Mouse (Mus musculus): ENCODE data around the gene Capzb. TPM values are rescaled to one million over a fixed set of nuclear protein-coding genes. Genes with fewer than 3 reads are reported as not detected.
A peak's percentile ranks its signal among the peaks of the same experiment; 100 is the strongest.

The Capzb gene
- polyA plus RNA-seq, 1 experiment from 2014 or later = 434 TPM

DNA sequence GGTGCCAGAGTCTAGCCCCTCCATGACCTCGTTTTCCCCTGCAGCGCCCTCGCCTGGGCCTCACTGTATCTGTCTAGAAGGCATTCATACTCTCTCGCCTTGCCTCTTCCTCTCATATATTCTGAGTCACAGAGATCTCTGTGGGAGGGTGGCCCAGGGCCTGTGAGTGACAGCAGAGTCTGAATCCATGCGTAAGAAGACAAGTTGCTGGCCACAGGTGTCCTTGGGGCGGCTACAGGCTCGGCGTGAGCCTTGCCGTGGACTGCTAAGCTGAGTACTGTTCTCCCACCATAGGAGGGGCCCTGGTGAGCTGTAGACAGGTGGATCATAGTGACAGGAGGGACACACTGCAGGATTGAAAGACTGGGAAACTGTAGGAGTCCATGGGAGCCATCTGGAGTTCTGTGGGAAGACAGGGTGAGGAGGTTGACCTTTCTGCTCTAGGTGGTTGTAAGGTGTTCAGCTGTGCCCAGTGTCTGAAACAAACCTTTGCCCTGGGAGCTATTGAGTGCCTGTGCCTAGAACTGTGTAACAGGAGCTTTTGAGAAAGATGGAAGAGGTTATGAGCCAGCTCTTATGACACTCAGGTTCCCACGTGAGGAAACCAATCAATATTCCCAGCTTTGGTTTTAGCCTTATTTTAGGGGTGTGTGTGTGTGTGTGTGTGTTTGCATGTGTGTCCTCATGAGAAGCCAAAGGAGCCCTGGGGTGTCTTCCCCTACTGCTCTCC, 80.4 kb downstream of the Capzb start:
- no peak for ATAC-seq (ENCODE audit: insufficient read depth, low FRiP score)
- Histone ChIP-seq H3K36me3 (ENCODE audit: control insufficient read depth, insufficient read depth, low read length) (no peaks in the 10 kb centered on the region), H3K9me3 (replicated peaks; ENCODE audit: control insufficient read depth, low read length) (no peaks in the 10 kb centered on the region), H3K27me3 (ENCODE audit: control insufficient read depth, insufficient read depth, low read length) (no peaks in the 10 kb centered on the region), H3K27ac (ENCODE audit: low read length) (no peak overlapping the region), H3K4me2 (ENCODE audit: low read depth, low read length) (no peak overlapping the region), H3K9ac (ENCODE audit: low read length) (no peak overlapping the region), H3K4me1 (ENCODE audit: control insufficient read depth, insufficient read depth, low read length) (no peaks in the 10 kb centered on the region), H3K4me3 (replicated peaks; ENCODE audit: low read length) (no peak overlapping the region)
- 88% methylated on average over 10 of the region's 10 CpGs for WGBS

GRCm38 (mm10) chr4:139274573-139274972, 81.9 kb downstream of the Capzb start:
- H3K4me1 ChIP-seq (ENCODE audit: control insufficient read depth, insufficient read depth, low read length) = no peaks in the 10 kb centered on the region
- no peaks in the 10 kb centered on the region for H3K9me3 ChIP-seq (replicated peaks; ENCODE audit: control insufficient read depth, low read length)
- no peak for ATAC-seq (ENCODE audit: insufficient read depth, low FRiP score)
- H3K4me3 ChIP-seq (replicated peaks; ENCODE audit: low read length) = no peak overlapping the region
- H3K36me3 ChIP-seq (ENCODE audit: control insufficient read depth, insufficient read depth, low read length) = no peaks in the 10 kb centered on the region
- H3K27ac ChIP-seq (ENCODE audit: low read length) = no peak overlapping the region
- WGBS = 89% methylated on average over 7 of the region's 7 CpGs
- no peak overlapping the region for H3K4me2 ChIP-seq (ENCODE audit: low read depth, low read length)
- H3K27me3 ChIP-seq (ENCODE audit: control insufficient read depth, insufficient read depth, low read length) = no peaks in the 10 kb centered on the region
- H3K9ac ChIP-seq (ENCODE audit: low read length) = no peak overlapping the region

GRCm38 (mm10) chr4:139276411-139276810, 83.7 kb downstream of the Capzb start:
- H3K27me3 ChIP-seq (ENCODE audit: control insufficient read depth, insufficient read depth, low read length) = no peaks in the 10 kb centered on the region
- no peak for ATAC-seq (ENCODE audit: insufficient read depth, low FRiP score)

DNA sequence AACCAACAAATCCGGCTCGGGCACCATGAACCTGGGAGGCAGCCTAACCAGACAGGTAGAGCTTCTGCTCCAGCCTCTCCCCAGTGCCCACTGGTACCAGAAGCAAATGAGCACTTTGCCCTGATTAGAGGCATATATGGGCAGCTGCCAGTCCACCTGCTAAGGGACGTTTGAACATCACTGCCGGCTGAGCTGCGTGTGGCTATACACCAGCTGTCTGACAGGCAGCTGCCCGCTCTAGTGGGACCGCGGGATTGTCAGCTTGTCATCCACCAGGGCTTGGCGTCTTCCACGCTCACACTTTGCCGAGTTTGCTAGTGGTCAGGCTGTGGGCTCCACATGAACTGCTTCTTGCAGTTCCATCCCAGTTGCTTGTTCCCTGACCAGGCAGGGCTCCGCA, 87.8 kb downstream of the Capzb start:
- Histone ChIP-seq H3K4me3 (replicated peaks; ENCODE audit: low read length) (no peak overlapping the region), H3K4me1 (ENCODE audit: control insufficient read depth, insufficient read depth, low read length) (no peaks in the 10 kb centered on the region), H3K9me3 (replicated peaks; ENCODE audit: control insufficient read depth, low read length) (no peaks in the 10 kb centered on the region), H3K9ac (ENCODE audit: low read length) (no peak overlapping the region), H3K27ac (ENCODE audit: low read length) (no peak overlapping the region), H3K27me3 (ENCODE audit: control insufficient read depth, insufficient read depth, low read length) (no peaks in the 10 kb centered on the region), H3K4me2 (ENCODE audit: low read depth, low read length) (no peak overlapping the region), H3K36me3 (ENCODE audit: control insufficient read depth, insufficient read depth, low read length) (peaks cover 7% of the 10 kb centered on the region; the same call in 1 of the 2 replicates)
- 91% methylated on average over 12 of the region's 12 CpGs for WGBS
- ATAC-seq (ENCODE audit: insufficient read depth, low FRiP score) = no peak

More at GRCm38 (mm10) chr4:139276411-139276810, 83.7 kb downstream of the Capzb start:
- Histone ChIP-seq H3K4me1 (ENCODE audit: control insufficient read depth, insufficient read depth, low read length) (no peaks in the 10 kb centered on the region), H3K36me3 (ENCODE audit: control insufficient read depth, insufficient read depth, low read length) (no peaks in the 10 kb centered on the region), H3K9ac (ENCODE audit: low read length) (no peak overlapping the region), H3K9me3 (replicated peaks; ENCODE audit: control insufficient read depth, low read length) (no peaks in the 10 kb centered on the region), H3K4me2 (ENCODE audit: low read depth, low read length) (no peak overlapping the region), H3K27ac (ENCODE audit: low read length) (no peak overlapping the region), H3K4me3 (replicated peaks; ENCODE audit: low read length) (no peak overlapping the region)
- 86% methylated on average over 7 of the region's 7 CpGs for WGBS

DNA sequence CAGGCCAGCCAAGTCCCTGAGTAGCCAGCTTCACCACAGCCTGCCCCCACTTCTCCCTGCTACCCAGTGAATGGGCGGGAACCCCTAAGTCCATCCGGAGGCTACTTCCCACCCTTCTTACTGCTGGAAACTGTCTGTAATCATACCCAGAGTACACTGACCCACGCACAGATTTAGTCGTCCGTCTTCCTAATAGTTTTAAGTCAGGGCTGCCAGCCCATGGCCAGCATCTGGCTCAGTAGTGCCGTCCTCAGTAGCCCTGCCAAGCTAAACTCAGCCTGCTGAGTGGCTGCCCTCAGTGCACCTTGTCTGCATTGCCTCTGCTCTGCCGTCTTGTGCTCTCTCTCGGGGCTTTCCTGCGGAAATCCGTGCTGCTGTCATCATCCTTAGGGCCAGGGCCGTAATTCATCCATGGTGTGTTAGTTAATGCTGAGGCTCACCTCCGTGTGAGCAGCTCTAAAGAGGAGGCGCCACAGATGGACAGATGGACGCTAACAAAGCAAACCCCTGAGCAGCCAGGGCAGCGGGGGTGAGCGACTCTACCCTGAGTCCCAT, 89.2 kb downstream of the Capzb start:
- peaks cover 7% of the 10 kb centered on the region; the same call in 1 of the 2 replicates for H3K36me3 ChIP-seq (ENCODE audit: control insufficient read depth, insufficient read depth, low read length)
- no peaks in the 10 kb centered on the region for H3K9me3 ChIP-seq (replicated peaks; ENCODE audit: control insufficient read depth, low read length)
- no peaks in the 10 kb centered on the region for H3K4me1 ChIP-seq (ENCODE audit: control insufficient read depth, insufficient read depth, low read length)
- H3K4me3 ChIP-seq (replicated peaks; ENCODE audit: low read length) = no peak overlapping the region
- H3K4me2 ChIP-seq (ENCODE audit: low read depth, low read length) = no peak overlapping the region
- H3K9ac ChIP-seq (ENCODE audit: low read length) = no peak overlapping the region
- no peak overlapping the region for H3K27ac ChIP-seq (ENCODE audit: low read length)
- ATAC-seq (ENCODE audit: insufficient read depth, low FRiP score) = no peak
- 79% methylated on average over 16 of the region's 16 CpGs for WGBS
- H3K27me3 ChIP-seq (ENCODE audit: control insufficient read depth, insufficient read depth, low read length) = no peaks in the 10 kb centered on the region

DNA sequence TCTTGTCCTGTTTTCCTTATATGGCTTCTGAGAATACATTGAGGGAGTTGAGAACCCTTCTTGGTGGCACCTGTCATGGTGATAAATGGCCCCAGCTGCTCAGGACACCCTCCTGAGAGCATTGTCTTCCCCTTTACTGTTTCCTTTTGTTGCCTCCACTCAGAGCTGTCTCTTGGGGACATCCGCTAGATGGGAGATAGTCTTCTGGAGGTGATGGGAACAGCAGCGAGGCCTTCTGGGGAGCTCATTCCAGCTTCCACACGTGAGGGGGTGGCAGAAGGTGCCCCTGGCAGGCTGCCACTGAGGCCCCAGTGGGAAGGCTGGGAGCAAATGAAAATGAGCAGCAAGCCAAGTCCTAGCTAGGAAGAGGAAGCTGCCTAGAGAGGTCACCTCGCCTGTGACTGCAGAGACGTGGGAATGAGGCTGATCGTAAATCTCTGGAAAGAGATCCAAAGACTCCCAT, 90.3 kb downstream of the Capzb start:
- Histone ChIP-seq H3K27me3 (ENCODE audit: control insufficient read depth, insufficient read depth, low read length) (no peaks in the 10 kb centered on the region), H3K4me3 (replicated peaks; ENCODE audit: low read length) (no peak overlapping the region), H3K9ac (ENCODE audit: low read length) (no peak overlapping the region), H3K4me1 (ENCODE audit: control insufficient read depth, insufficient read depth, low read length) (no peaks in the 10 kb centered on the region), H3K4me2 (ENCODE audit: low read depth, low read length) (no peak overlapping the region), H3K27ac (ENCODE audit: low read length) (no peak overlapping the region), H3K36me3 (ENCODE audit: control insufficient read depth, insufficient read depth, low read length) (peaks cover 11% of the 10 kb centered on the region), H3K9me3 (replicated peaks; ENCODE audit: control insufficient read depth, low read length) (no peaks in the 10 kb centered on the region)
- 49% methylated on average over 6 of the region's 6 CpGs for WGBS
- ATAC-seq (ENCODE audit: insufficient read depth, low FRiP score) = no peak

- H3K27ac ChIP-seq (ENCODE audit: low read length) = no peak overlapping the region
- ATAC-seq (ENCODE audit: insufficient read depth, low FRiP score) = no peak
- H3K4me2 ChIP-seq (ENCODE audit: low read depth, low read length) = no peak overlapping the region
- WGBS = 76% methylated on average over 15 of the region's 15 CpGs
- H3K4me1 ChIP-seq (ENCODE audit: control insufficient read depth, insufficient read depth, low read length) = no peaks in the 10 kb centered on the region
- H3K36me3 ChIP-seq (ENCODE audit: control insufficient read depth, insufficient read depth, low read length) = peaks cover 17% of the 10 kb centered on the region
- H3K9me3 ChIP-seq (replicated peaks; ENCODE audit: control insufficient read depth, low read length) = no peaks in the 10 kb centered on the region
- H3K27me3 ChIP-seq (ENCODE audit: control insufficient read depth, insufficient read depth, low read length) = no peaks in the 10 kb centered on the region
- H3K9ac ChIP-seq (ENCODE audit: low read length) = no peak overlapping the region
- H3K4me3 ChIP-seq (replicated peaks; ENCODE audit: low read length) = no peak overlapping the region
These were observed 92.2 kb downstream of the Capzb start for GRCm38 (mm10) chr4:139284877-139285276.

GRCm38 (mm10) chr4:139286234-139286633, 93.5 kb downstream of the Capzb start:
- no peak overlapping the region for H3K4me3 ChIP-seq (replicated peaks; ENCODE audit: low read length)
- no peaks in the 10 kb centered on the region for H3K9me3 ChIP-seq (replicated peaks; ENCODE audit: control insufficient read depth, low read length)
- no peaks in the 10 kb centered on the region for H3K27me3 ChIP-seq (ENCODE audit: control insufficient read depth, insufficient read depth, low read length)
- ATAC-seq (ENCODE audit: insufficient read depth, low FRiP score) = no peak
- 87% methylated on average over 5 of the region's 5 CpGs for WGBS
- H3K36me3 ChIP-seq (ENCODE audit: control insufficient read depth, insufficient read depth, low read length) = peaks cover 17% of the 10 kb centered on the region
- H3K4me1 ChIP-seq (ENCODE audit: control insufficient read depth, insufficient read depth, low read length) = no peaks in the 10 kb centered on the region
- H3K27ac ChIP-seq (ENCODE audit: low read length) = no peak overlapping the region
- H3K4me2 ChIP-seq (ENCODE audit: low read depth, low read length) = no peak overlapping the region
- H3K9ac ChIP-seq (ENCODE audit: low read length) = no peak overlapping the region

DNA sequence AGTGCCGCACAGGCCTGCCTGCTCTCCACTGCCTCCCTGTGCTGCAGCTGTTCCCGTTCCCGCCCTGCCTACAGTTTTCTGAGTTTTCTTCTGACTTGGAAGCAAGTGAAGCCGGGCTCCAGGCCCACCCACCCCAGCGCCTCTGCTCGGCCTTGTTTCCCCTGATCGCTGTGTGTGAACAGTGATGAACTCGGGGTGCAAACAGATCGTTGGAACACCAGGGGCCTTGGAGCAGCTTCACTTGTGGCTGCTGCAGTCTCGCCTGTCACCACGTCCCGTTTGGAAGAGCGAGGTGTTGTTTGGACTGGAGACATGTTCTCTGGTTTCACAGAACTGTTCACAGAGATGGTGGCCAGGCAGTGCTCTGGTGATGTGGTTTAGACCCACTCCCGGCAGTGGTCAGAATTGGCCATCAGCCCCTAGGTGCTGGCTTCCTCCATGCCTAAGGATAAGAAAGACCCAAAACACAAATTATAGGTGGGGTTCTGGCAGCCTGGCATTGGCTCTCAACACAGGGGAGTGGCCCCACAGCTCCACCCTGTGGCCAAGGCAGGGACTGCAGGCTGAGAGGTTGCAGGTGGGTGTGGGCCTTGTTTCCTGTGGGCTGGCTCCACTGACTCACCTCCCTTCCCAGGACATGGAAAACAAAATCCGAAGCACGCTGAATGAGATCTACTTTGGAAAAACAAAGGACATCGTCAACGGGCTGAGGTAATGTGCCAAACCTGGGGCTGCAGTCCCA, 94.6 kb downstream of the Capzb start:
- 0 out of 2 replicates have a peak, but pooled peaks have one; percentile 16 for ATAC-seq (ENCODE audit: insufficient read depth, low FRiP score)

More for the DNA sequence above, 94.6 kb downstream of the Capzb start:
- Histone ChIP-seq H3K4me2 (ENCODE audit: low read depth, low read length) (no peak overlapping the region), H3K4me3 (replicated peaks; ENCODE audit: low read length) (no peak overlapping the region), H3K9ac (ENCODE audit: low read length) (no peak overlapping the region), H3K4me1 (ENCODE audit: control insufficient read depth, insufficient read depth, low read length) (no peaks in the 10 kb centered on the region), H3K27ac (ENCODE audit: low read length) (no peak overlapping the region), H3K36me3 (ENCODE audit: control insufficient read depth, insufficient read depth, low read length) (peaks cover 17% of the 10 kb centered on the region), H3K9me3 (replicated peaks; ENCODE audit: control insufficient read depth, low read length) (no peaks in the 10 kb centered on the region), H3K27me3 (ENCODE audit: control insufficient read depth, insufficient read depth, low read length) (no peaks in the 10 kb centered on the region)
- 76% methylated on average over 18 of the region's 18 CpGs for WGBS

All from stomach, embryonic 16.5 days (tissue).